15 mouse cellular contexts compared by ENCODE assay signal in the genomic region with DNA sequence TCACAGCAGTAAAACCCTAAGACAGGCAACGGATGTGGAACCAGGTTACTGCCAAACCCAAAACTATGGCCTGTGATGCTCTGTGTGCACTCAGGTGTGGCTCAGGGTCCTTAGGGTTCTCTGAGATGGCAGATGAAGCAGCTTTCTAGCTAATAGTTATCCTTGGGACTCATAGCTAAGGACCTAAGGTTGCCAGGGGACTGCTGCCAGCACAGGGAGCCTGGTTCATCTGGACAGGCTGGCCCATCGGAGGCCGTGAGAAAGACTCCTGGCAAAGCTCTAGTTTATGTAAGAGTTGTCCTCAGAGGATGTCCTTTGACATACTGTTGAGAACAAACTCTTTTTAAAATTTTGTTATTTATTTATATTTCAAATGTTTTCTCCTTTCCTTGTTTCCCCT.
DNase-seq lines count a peak whose midpoint lies in the region; TF ChIP-seq lines count a peak whose summit lies in the region.
"Had no signal": no experiment of that assay in that cellular context is flagged by ENCODE, and none has a peak within 500 bp of the region (broad histone marks: within the 10 kb centered on the region; RNA-seq: fewer than 3 reads in every experiment).

No protein-coding gene starts in this region.

- H3K36me3 ChIP-seq in kidney, adult 2 months (ENCODE audit: control insufficient read depth, insufficient read depth, low read length) = no peaks in the 10 kb centered on the region
- H3K36me3 ChIP-seq: embryonic facial prominence, embryonic 13.5 days; forebrain, embryonic 12.5 days; heart, embryonic 12.5 days; hindbrain, embryonic 10.5 days had no signal

- 69% methylated on average over 3 of the region's 3 CpGs for WGBS in kidney, adult 2 months
- 30% methylated on average over 3 of the region's 3 CpGs for WGBS in cerebellum, adult 2 months

- no peak for TF ChIP-seq POLR2A in kidney, adult 2 months (IDR thresholded peaks at IDR 0.05; ENCODE audit: low read depth, low read length)
- TF ChIP-seq POLR2A in cerebellum, adult 2 months (IDR thresholded peaks at IDR 0.05; ENCODE audit: borderline replicate concordance, insufficient read depth, low read length) = no peak

- no peak for TF ChIP-seq CTCF in kidney, adult 2 months (conservative IDR thresholded peaks at IDR 0.05; ENCODE audit: insufficient read depth, insufficient read length, low read depth, low read length)
- no peak for TF ChIP-seq CTCF in cerebellum, adult 2 months (IDR thresholded peaks at IDR 0.05; ENCODE audit: borderline replicate concordance, insufficient read depth, low read depth, low read length)

- no peak overlapping the region for H3K27ac ChIP-seq in kidney, adult 2 months (ENCODE audit: insufficient read depth, low read depth, low read length)
- H3K27ac ChIP-seq in cerebellum, adult 2 months (ENCODE audit: insufficient read depth, low read length) = no peak overlapping the region
- H3K27ac ChIP-seq: embryonic facial prominence, embryonic 13.5 days; forebrain, embryonic 12.5 days; heart, adult 2 months; hindbrain, embryonic 10.5 days; hindbrain, embryonic 14.5 days had no signal

- no peaks in the 10 kb centered on the region for H3K27me3 ChIP-seq in kidney, adult 2 months (replicated peaks; ENCODE audit: control insufficient read depth, insufficient read depth, low read length)
- H3K27me3 ChIP-seq in cerebellum, adult 2 months (ENCODE audit: control insufficient read depth, insufficient read depth, low read length) = no peaks in the 10 kb centered on the region
- H3K27me3 ChIP-seq: embryonic facial prominence, embryonic 13.5 days; forebrain, embryonic 12.5 days; heart, embryonic 12.5 days had no signal

- DNase-seq in kidney, adult 2 months = peak; percentile 19
- no peak for DNase-seq in kidney, adult 11 months
- peak; percentile 52 to 79 for DNase-seq in cerebellum, adult 2 months
- peak; percentile 56 to 65 for DNase-seq in cerebellum, postnatal 25 days
- DNase-seq in MN1 (ENCODE audit: low spot score) = no peak
- no peak for DNase-seq in right cerebral cortex, postnatal 10 days (ENCODE audit: low spot score in 2 of 2)
- DNase-seq: adrenal gland, postnatal 10 days; gastrocnemius, postnatal 14 days; heart, adult 2 months; kidney, adult 9 months had no signal

- H3K4me3 ChIP-seq in kidney, adult 2 months (ENCODE audit: insufficient read depth, low read depth, low read length) = no peak overlapping the region
- no peak overlapping the region for H3K4me3 ChIP-seq in cerebellum, adult 2 months (replicated peaks; ENCODE audit: insufficient read depth, low read depth, low read length)
- H3K4me3 ChIP-seq: embryonic facial prominence, embryonic 13.5 days; forebrain, embryonic 12.5 days; heart, adult 2 months; heart, embryonic 12.5 days; hindbrain, embryonic 10.5 days had no signal

- H3K4me1 ChIP-seq in kidney, adult 2 months (ENCODE audit: control insufficient read depth, insufficient read depth, low read length) = no peaks in the 10 kb centered on the region
- peaks cover 7% of the 10 kb centered on the region for H3K4me1 ChIP-seq in cerebellum, adult 2 months (ENCODE audit: control insufficient read depth, insufficient read depth, low read length)
- H3K4me1 ChIP-seq: embryonic facial prominence, embryonic 13.5 days; forebrain, embryonic 12.5 days; heart, embryonic 12.5 days; hindbrain, embryonic 10.5 days had no signal

Comparison
In these comparisons a context has a peak if more than half of its experiments do, and no peak if none do; other contexts are left out.
1. DNase-seq: peak in kidney, adult 2 months (single experiment), cerebellum, adult 2 months (2 of 2) and cerebellum, postnatal 25 days (2 of 2); none in kidney, adult 11 months (single experiment), MN1 (single experiment) and right cerebral cortex, postnatal 10 days (0 of 2).